Mouse (Mus musculus): ENCODE results near the gene Rnaseh2b. TPM values are rescaled to one million over a fixed set of nuclear protein-coding genes. Genes with fewer than 3 reads are reported as not detected.

The Rnaseh2b gene
- polyA plus RNA-seq, 1 experiment from 2014 or later, result 64.2 TPM

DNA sequence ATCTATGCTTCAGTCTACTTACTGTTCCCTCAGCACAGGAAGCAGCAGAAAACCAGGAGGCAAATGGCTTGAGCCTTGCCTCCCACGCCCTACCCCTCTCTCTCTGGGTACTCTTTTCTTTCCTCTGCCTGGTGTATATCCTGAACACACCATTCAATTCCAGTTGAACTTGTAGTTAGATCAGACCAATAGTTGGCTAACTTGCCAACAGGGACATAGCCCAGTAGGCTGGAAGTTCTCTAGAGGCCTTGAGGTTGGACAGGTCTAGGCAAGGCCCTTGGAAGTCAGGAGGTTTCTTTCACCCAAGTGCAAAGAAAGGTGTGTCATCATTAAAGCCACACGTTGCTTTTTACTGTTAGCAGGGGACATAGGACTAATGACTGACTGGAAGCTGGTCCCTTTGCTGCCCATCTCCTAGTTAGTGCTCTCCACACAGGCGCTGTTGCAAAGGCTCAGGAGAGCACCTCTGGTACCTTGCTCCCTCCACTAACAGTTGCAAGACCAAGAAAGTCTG, 91.5 kb downstream of the Rnaseh2b start:
- no peaks in the 10 kb centered on the region for H3K9me3 ChIP-seq (replicated peaks; ENCODE audit: control insufficient read depth, low read length)
- H3K9ac ChIP-seq (ENCODE audit: low read depth, low read length), result no peak overlapping the region
- no peak overlapping the region for H3K27ac ChIP-seq (ENCODE audit: low read depth, low read length)
- no peaks in the 10 kb centered on the region; the same call in 1 of the 2 replicates for H3K4me1 ChIP-seq (ENCODE audit: control insufficient read depth, insufficient read depth, low read length)
- no peaks in the 10 kb centered on the region for H3K27me3 ChIP-seq (ENCODE audit: control insufficient read depth, insufficient read depth, low read length)
- no peak overlapping the region for H3K4me2 ChIP-seq
- no peaks in the 10 kb centered on the region; the same call in 1 of the 2 replicates for H3K36me3 ChIP-seq (ENCODE audit: control insufficient read depth, insufficient read depth, low read length)
- H3K4me3 ChIP-seq (ENCODE audit: low read depth, low read length), result no peak overlapping the region
- ATAC-seq (replicated peaks; ENCODE audit: insufficient number of reproducible peaks, low FRiP score, low TSS enrichment), result no peak
- WGBS (ENCODE audit: insufficient replicate concordance), result 78% methylated on average over 3 of the region's 3 CpGs

DNA sequence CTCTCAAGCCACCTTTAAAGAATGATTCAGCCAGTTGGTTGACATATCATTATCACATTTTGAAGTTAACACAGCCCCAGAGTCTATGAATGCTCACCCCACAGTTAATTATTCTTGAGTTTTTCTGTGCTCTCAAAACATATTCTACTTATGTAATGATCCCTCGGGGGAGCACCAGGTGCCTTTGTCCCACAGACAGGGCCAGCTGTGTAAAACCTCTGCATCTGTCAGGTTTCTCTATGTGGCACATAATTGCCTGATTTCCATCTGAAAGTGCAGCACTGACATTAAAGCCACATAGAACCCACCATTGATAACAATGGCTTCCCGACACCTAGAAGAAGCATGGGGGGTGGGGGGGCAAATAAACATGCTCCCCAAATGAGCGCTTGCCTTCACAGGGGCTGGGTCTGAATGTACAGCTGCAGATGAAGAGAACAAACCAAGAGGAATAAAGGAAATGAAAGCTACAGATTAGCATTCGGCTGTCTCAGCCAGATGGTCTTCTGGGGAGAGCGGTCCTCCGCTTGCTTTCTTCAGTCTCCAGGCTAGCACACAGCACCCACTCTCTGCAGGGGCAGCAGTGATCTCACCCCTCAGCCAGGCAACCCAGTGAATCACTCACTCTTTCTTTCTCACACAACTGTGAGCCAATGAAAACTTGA, 96.8 kb downstream of the Rnaseh2b start:
- H3K9ac ChIP-seq (ENCODE audit: low read depth, low read length), result no peak overlapping the region
- no peaks in the 10 kb centered on the region; the same call in 1 of the 2 replicates for H3K4me1 ChIP-seq (ENCODE audit: control insufficient read depth, insufficient read depth, low read length)
- H3K4me3 ChIP-seq (ENCODE audit: low read depth, low read length), result no peak overlapping the region
- H3K4me2 ChIP-seq, result no peak overlapping the region
- H3K9me3 ChIP-seq (replicated peaks; ENCODE audit: control insufficient read depth, low read length), result no peaks in the 10 kb centered on the region
- no peaks in the 10 kb centered on the region for H3K27me3 ChIP-seq (ENCODE audit: control insufficient read depth, insufficient read depth, low read length)
- ATAC-seq (replicated peaks; ENCODE audit: insufficient number of reproducible peaks, low FRiP score, low TSS enrichment), result no peak
- WGBS (ENCODE audit: insufficient replicate concordance), result 73% methylated on average over 6 of the region's 6 CpGs
- H3K27ac ChIP-seq (ENCODE audit: low read depth, low read length), result no peak overlapping the region
- no peaks in the 10 kb centered on the region for H3K36me3 ChIP-seq (ENCODE audit: control insufficient read depth, insufficient read depth, low read length)

DNA sequence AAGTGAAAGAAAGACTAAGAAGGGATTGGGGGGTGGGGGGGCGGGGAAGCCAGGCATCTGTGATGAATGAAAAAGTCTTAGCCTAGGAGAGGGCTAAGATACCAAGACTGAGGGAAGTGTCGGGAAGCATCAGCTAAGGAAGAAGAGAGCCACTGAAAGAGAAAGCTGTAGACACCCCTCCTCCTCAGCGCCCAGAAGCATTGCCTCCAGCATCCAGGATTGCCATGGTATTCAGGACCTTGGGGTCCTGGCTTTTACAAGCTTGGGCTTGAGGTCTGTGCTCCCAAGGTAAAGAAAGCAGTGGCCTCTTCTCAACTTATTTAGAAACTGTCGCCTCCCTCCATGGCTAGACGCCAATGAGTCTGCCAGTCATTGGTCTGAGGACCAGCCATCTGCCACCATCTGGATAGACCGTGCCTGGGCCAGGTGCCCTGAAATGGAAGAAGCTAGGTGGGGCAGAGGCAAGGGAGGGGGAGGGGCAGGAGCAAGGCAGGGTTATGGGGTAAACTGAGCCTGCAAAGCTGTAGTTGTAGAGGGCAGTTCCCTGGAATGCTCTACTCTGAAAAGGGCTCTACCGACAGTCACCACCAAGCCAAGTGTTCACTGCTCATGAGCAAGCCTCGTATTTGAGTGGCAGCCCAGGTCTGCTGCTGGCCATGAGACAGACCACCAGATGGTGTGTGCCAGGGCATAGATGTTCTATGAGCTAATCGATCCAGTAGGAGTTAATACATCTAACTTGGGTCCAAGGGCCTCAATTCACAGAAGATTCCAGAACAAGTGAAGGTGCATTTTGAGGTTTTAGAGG, 97.5 kb downstream of the Rnaseh2b start:
- no peaks in the 10 kb centered on the region; the same call in 1 of the 2 replicates for H3K4me1 ChIP-seq (ENCODE audit: control insufficient read depth, insufficient read depth, low read length)
- 0 out of 2 replicates have a peak overlapping the region, but pooled peaks have one; percentile 7 for H3K27ac ChIP-seq (ENCODE audit: low read depth, low read length)
- no peaks in the 10 kb centered on the region for H3K9me3 ChIP-seq (replicated peaks; ENCODE audit: control insufficient read depth, low read length)
- no peak overlapping the region for H3K4me3 ChIP-seq (ENCODE audit: low read depth, low read length)
- ATAC-seq (replicated peaks; ENCODE audit: insufficient number of reproducible peaks, low FRiP score, low TSS enrichment), result no peak
- H3K27me3 ChIP-seq (ENCODE audit: control insufficient read depth, insufficient read depth, low read length), result no peaks in the 10 kb centered on the region
- no peaks in the 10 kb centered on the region for H3K36me3 ChIP-seq (ENCODE audit: control insufficient read depth, insufficient read depth, low read length)
- WGBS (ENCODE audit: insufficient replicate concordance), result 77% methylated on average over 9 of the region's 9 CpGs
- H3K9ac ChIP-seq (ENCODE audit: low read depth, low read length), result no peak overlapping the region
- H3K4me2 ChIP-seq, result no peak overlapping the region

GRCm38 (mm10) chr14:62392754-62393153, 100.4 kb downstream of the Rnaseh2b start:
- Histone ChIP-seq H3K27me3 (ENCODE audit: control insufficient read depth, insufficient read depth, low read length) (no peaks in the 10 kb centered on the region), H3K4me3 (ENCODE audit: low read depth, low read length) (no peak overlapping the region), H3K4me2 (no peak overlapping the region), H3K9ac (ENCODE audit: low read depth, low read length) (no peak overlapping the region), H3K27ac (ENCODE audit: low read depth, low read length) (no peak overlapping the region), H3K9me3 (replicated peaks; ENCODE audit: control insufficient read depth, low read length) (no peaks in the 10 kb centered on the region), H3K36me3 (ENCODE audit: control insufficient read depth, insufficient read depth, low read length) (no peaks in the 10 kb centered on the region), H3K4me1 (ENCODE audit: control insufficient read depth, insufficient read depth, low read length) (no peaks in the 10 kb centered on the region; the same call in 1 of the 2 replicates)
- ATAC-seq (replicated peaks; ENCODE audit: insufficient number of reproducible peaks, low FRiP score, low TSS enrichment), result no peak
- WGBS (ENCODE audit: insufficient replicate concordance), result 50% methylated on average over 4 of the region's 4 CpGs

DNA sequence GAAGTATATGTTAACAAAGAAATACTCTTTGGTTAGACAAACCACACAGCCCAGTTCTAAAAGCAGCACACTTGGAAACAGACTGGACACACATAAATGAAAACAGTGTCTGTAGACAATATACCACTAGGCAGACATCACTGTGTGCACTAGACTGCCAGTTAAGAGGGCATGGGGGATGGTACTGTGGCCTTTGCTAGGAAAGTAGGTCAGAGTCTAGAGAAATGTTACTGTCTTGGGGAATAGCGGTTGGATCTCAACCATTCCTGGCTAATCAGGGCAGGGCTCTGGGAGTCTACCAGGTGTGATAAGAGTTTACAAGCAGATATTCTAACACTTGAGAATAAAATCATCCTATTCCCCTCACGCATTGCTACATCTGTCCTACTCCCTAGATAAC, 103.0 kb downstream of the Rnaseh2b start:
- Histone ChIP-seq H3K36me3 (ENCODE audit: control insufficient read depth, insufficient read depth, low read length) (no peaks in the 10 kb centered on the region), H3K9me3 (replicated peaks; ENCODE audit: control insufficient read depth, low read length) (no peaks in the 10 kb centered on the region), H3K9ac (ENCODE audit: low read depth, low read length) (no peak overlapping the region), H3K27ac (ENCODE audit: low read depth, low read length) (no peak overlapping the region), H3K27me3 (ENCODE audit: control insufficient read depth, insufficient read depth, low read length) (no peaks in the 10 kb centered on the region), H3K4me1 (ENCODE audit: control insufficient read depth, insufficient read depth, low read length) (no peaks in the 10 kb centered on the region), H3K4me2 (no peak overlapping the region), H3K4me3 (ENCODE audit: low read depth, low read length) (no peak overlapping the region)
- WGBS (ENCODE audit: insufficient replicate concordance), result 62% methylated on average over 2 of the region's 2 CpGs
- ATAC-seq (replicated peaks; ENCODE audit: insufficient number of reproducible peaks, low FRiP score, low TSS enrichment), result no peak

- Histone ChIP-seq H3K4me1 (ENCODE audit: control insufficient read depth, insufficient read depth, low read length) (peaks cover 8% of the 10 kb centered on the region), H3K9me3 (replicated peaks; ENCODE audit: control insufficient read depth, low read length) (no peaks in the 10 kb centered on the region; the same call in 1 of the 2 replicates), H3K36me3 (ENCODE audit: control insufficient read depth, insufficient read depth, low read length) (no peaks in the 10 kb centered on the region), H3K27ac (ENCODE audit: low read depth, low read length) (no peak overlapping the region), H3K27me3 (ENCODE audit: control insufficient read depth, insufficient read depth, low read length) (no peaks in the 10 kb centered on the region), H3K4me3 (ENCODE audit: low read depth, low read length) (no peak overlapping the region), H3K9ac (ENCODE audit: low read depth, low read length) (no peak overlapping the region), H3K4me2 (no peak overlapping the region)
- WGBS (ENCODE audit: insufficient replicate concordance), result 71% methylated on average over 7 of the region's 7 CpGs
- no peak for ATAC-seq (replicated peaks; ENCODE audit: insufficient number of reproducible peaks, low FRiP score, low TSS enrichment)
Measured at GRCm38 (mm10) chr14:62416007-62416741, 123.8 kb downstream of the Rnaseh2b start.

DNA sequence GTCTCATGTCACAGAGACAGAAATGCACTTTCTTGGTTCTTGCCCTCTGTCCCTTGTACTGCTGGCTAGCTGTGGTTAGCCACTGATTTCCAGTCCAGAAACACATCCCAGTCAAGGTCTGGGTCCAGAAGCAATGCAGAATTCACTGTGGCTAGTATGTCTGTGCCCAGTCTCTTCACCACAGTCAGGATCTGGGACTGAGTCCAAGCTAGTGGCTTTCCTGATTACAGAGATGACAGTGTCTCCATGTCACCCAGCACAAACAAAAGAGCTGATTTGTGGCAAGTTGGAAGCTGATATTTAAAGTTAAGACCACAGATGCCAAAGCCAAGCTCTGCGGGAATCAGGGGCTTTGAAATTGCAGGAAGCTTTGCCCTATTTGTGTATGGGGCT, 124.3 kb downstream of the Rnaseh2b start:
- Histone ChIP-seq H3K4me2 (no peak overlapping the region), H3K9me3 (replicated peaks; ENCODE audit: control insufficient read depth, low read length) (no peaks in the 10 kb centered on the region; the same call in 1 of the 2 replicates), H3K4me3 (ENCODE audit: low read depth, low read length) (no peak overlapping the region), H3K36me3 (ENCODE audit: control insufficient read depth, insufficient read depth, low read length) (no peaks in the 10 kb centered on the region), H3K27me3 (ENCODE audit: control insufficient read depth, insufficient read depth, low read length) (no peaks in the 10 kb centered on the region), H3K4me1 (ENCODE audit: control insufficient read depth, insufficient read depth, low read length) (peaks cover 8% of the 10 kb centered on the region), H3K9ac (ENCODE audit: low read depth, low read length) (no peak overlapping the region), H3K27ac (ENCODE audit: low read depth, low read length) (no peak overlapping the region)
- ATAC-seq (replicated peaks; ENCODE audit: insufficient number of reproducible peaks, low FRiP score, low TSS enrichment), result no peak
- 30% methylated on average over 1 of the region's 1 CpGs for WGBS (ENCODE audit: insufficient replicate concordance)

DNA sequence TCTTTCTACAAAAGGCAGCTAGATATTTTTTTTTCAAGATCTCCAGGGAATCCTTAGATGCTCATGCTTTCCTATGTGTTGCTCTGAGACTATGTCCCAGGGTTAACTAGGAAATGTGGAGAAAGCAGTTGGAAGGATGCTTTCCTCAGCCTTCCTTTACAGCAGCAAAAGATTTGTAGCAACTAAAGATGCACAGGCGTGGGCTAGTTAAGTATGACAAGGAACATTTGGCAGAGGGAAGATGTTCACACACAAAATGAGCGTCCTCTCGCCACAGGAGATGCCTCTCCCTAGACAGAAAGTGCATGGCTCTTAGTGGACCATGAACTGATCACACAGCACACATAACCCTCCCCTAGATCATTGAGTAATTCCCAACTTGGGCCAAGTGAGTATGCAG, 125.1 kb downstream of the Rnaseh2b start:
- Histone ChIP-seq H3K9ac (ENCODE audit: low read depth, low read length) (no peak overlapping the region), H3K4me1 (ENCODE audit: control insufficient read depth, insufficient read depth, low read length) (peaks cover 8% of the 10 kb centered on the region), H3K27me3 (ENCODE audit: control insufficient read depth, insufficient read depth, low read length) (no peaks in the 10 kb centered on the region), H3K9me3 (replicated peaks; ENCODE audit: control insufficient read depth, low read length) (no peaks in the 10 kb centered on the region), H3K4me3 (ENCODE audit: low read depth, low read length) (no peak overlapping the region), H3K36me3 (ENCODE audit: control insufficient read depth, insufficient read depth, low read length) (no peaks in the 10 kb centered on the region), H3K4me2 (no peak overlapping the region), H3K27ac (ENCODE audit: low read depth, low read length) (no peak overlapping the region)
- WGBS (ENCODE audit: insufficient replicate concordance), result 77% methylated on average over 3 of the region's 3 CpGs
- no peak for ATAC-seq (replicated peaks; ENCODE audit: insufficient number of reproducible peaks, low FRiP score, low TSS enrichment)

Measured in heart, embryonic 11.5 days (tissue).